Mouse (Mus musculus): ENCODE measurements at regions not wholly inside any gene's neighbourhood (a gene's known extent, or its start where the extent isn't known, plus 50 kb on each side); places are given as distances from the start of the nearest gene placed in this dataset.

GRCm38 (mm10) chr1:13467886-13468630 is 2054.2 kb downstream of the A830018L16Rik start:
- H3K4me3 ChIP-seq (replicated peaks in 1 of 3; ENCODE audit: low read depth in 2 of 3, low read length in 2 of 3, poor library complexity in 1 of 3) = no peak overlapping the region
- no peak overlapping the region for H3K9ac ChIP-seq (ENCODE audit: insufficient read depth, low read depth)
- no peak overlapping the region for H3K27ac ChIP-seq (ENCODE audit: insufficient read depth, low read depth)
- no peaks in the 10 kb centered on the region for H3K27me3 ChIP-seq (replicated peaks)
- TF ChIP-seq RAD21 (IDR thresholded peaks at IDR 0.05; ENCODE audit: low read depth, low read length) (no peak), POLR2A (IDR thresholded peaks at IDR 0.05; ENCODE audit: low read depth, low read length) (no peak)
- dilution Hi-C loops (cut with MboI; ENCODE audit: extremely low pct_ligation_motif_present, extremely low pct_unique_long_range_greater_than_20kb, low sequenced_read_pairs) (no loop called here), in situ Hi-C loops (cut with MboI; ENCODE audit: low pct_ligation_motif_present, low pct_unique_long_range_greater_than_20kb, low sequenced_read_pairs) (no loop called here)
- H3K4me2 ChIP-seq (ENCODE audit: insufficient read depth, low read depth, poor library complexity, severe bottlenecking) = no peak overlapping the region
- H3K9me3 ChIP-seq (replicated peaks; ENCODE audit: low read length) = peaks cover 5% of the 10 kb centered on the region
- peaks cover 2 to 3% of the 10 kb centered on the region in 2 experiments; a peak in 1 of 4 replicates for H3K4me1 ChIP-seq (ENCODE audit: control insufficient read depth in 1 of 2, insufficient read depth in 2 of 2)
- no peak for DNase-seq (ENCODE audit: extremely low read depth)
- H3K79me2 ChIP-seq (replicated peaks; ENCODE audit: control insufficient read depth, extremely low read depth, insufficient read depth, poor library complexity, severe bottlenecking) = no peaks in the 10 kb centered on the region
- H3K36me3 ChIP-seq (replicated peaks in 1 of 2; ENCODE audit: control insufficient read depth in 1 of 2, insufficient read depth in 1 of 2, low read length in 1 of 2) = no peaks in the 10 kb centered on the region

DNA sequence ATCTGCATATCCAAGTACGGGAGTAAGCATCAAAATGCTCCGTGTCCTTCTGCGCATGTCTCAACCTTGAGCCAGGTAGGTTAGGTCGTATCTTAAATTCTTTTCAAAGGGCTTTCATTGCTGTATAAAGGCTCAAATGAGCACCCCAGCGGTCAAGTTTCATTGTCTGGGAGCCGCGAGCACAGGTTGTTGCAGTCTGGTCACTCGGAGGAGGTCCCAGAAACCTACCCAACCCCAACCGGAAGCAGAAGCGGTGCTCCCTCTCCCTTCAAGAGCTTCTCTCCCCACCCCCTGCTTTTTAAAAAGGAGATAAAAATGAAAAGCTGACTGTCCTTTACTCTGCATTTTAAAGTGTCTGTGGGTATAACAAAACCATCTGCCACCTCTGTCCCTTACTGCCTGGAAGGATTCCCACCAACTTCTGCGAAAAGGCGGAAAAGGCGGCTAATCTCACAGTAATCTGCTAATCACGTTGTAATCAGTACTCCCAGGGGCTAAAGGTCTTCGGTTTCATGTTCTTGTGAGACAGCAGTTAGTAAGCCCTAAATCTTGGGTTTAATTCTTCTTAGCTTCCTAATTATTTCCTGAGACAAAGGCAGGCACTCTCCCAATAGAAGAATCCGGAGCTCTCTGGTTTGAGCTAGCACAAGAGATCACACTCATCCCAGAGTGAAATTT is 2081.0 kb downstream of the A830018L16Rik start:
- Histone ChIP-seq H3K9ac (ENCODE audit: insufficient read depth, low read depth) (no peak overlapping the region), H3K27ac (ENCODE audit: insufficient read depth, low read depth) (no peak overlapping the region), H3K4me2 (ENCODE audit: insufficient read depth, low read depth, poor library complexity, severe bottlenecking) (0 out of 2 replicates have a peak overlapping the region, but pooled peaks have one; percentile 8), H3K27me3 (replicated peaks) (no peaks in the 10 kb centered on the region), H3K79me2 (replicated peaks; ENCODE audit: control insufficient read depth, extremely low read depth, insufficient read depth, poor library complexity, severe bottlenecking) (no peaks in the 10 kb centered on the region), H3K4me1 (ENCODE audit: control insufficient read depth in 1 of 2, insufficient read depth in 2 of 2) (no peaks in the 10 kb centered on the region), H3K9me3 (replicated peaks; ENCODE audit: low read length) (no peaks in the 10 kb centered on the region), H3K4me3 (replicated peaks in 1 of 3; ENCODE audit: low read depth in 2 of 3, low read length in 2 of 3, poor library complexity in 1 of 3) (no peak overlapping the region), H3K36me3 (replicated peaks in 1 of 2; ENCODE audit: control insufficient read depth in 1 of 2, insufficient read depth in 1 of 2, low read length in 1 of 2) (no peaks in the 10 kb centered on the region)
- in situ Hi-C loops (cut with MboI; ENCODE audit: low pct_ligation_motif_present, low pct_unique_long_range_greater_than_20kb, low sequenced_read_pairs) (no loop called here), dilution Hi-C loops (cut with MboI; ENCODE audit: extremely low pct_ligation_motif_present, extremely low pct_unique_long_range_greater_than_20kb, low sequenced_read_pairs) (no loop called here)
- no peak for TF ChIP-seq ELF1 (IDR thresholded peaks at IDR 0.05; ENCODE audit: low read depth, low read length)
- no peak for TF ChIP-seq BHLHE40 (IDR thresholded peaks at IDR 0.05; ENCODE audit: low read depth, low read length)
- no peak for TF ChIP-seq SIN3A (IDR thresholded peaks at IDR 0.05; ENCODE audit: low read length)
- no peak for TF ChIP-seq TBP (conservative IDR thresholded peaks at IDR 0.05; ENCODE audit: low read depth, low read length)
- TF ChIP-seq ZNF384 (IDR thresholded peaks at IDR 0.05; ENCODE audit: low read depth, low read length) = no peak
- TF ChIP-seq IRF4 (IDR thresholded peaks at IDR 0.05; ENCODE audit: low read depth, low read length) = no peak
- no peak for TF ChIP-seq RCOR1 (conservative IDR thresholded peaks at IDR 0.05; ENCODE audit: low read depth, low read length)
- no peak for DNase-seq (ENCODE audit: extremely low read depth)

- Histone ChIP-seq H3K79me2 (replicated peaks; ENCODE audit: control insufficient read depth, extremely low read depth, insufficient read depth, poor library complexity, severe bottlenecking) (no peaks in the 10 kb centered on the region), H3K9ac (ENCODE audit: insufficient read depth, low read depth) (no peak overlapping the region), H3K4me1 (ENCODE audit: control insufficient read depth in 1 of 2, insufficient read depth in 2 of 2) (peaks cover 2 to 9% of the 10 kb centered on the region in 2 experiments), H3K9me3 (replicated peaks; ENCODE audit: low read length) (no peaks in the 10 kb centered on the region), H3K36me3 (replicated peaks in 1 of 2; ENCODE audit: control insufficient read depth in 1 of 2, insufficient read depth in 1 of 2, low read length in 1 of 2) (no peaks in the 10 kb centered on the region), H3K27me3 (replicated peaks) (no peaks in the 10 kb centered on the region), H3K4me3 (replicated peaks in 1 of 3; ENCODE audit: low read depth in 2 of 3, low read length in 2 of 3, poor library complexity in 1 of 3) (no peak overlapping the region), H3K27ac (ENCODE audit: insufficient read depth, low read depth) (no peak overlapping the region), H3K4me2 (ENCODE audit: insufficient read depth, low read depth, poor library complexity, severe bottlenecking) (no peak overlapping the region)
- dilution Hi-C loops (cut with MboI; ENCODE audit: extremely low pct_ligation_motif_present, extremely low pct_unique_long_range_greater_than_20kb, low sequenced_read_pairs) = no loop called here
- in situ Hi-C loops (cut with MboI; ENCODE audit: low pct_ligation_motif_present, low pct_unique_long_range_greater_than_20kb, low sequenced_read_pairs) = no loop called here
- no peak for DNase-seq (ENCODE audit: extremely low read depth)
- TF ChIP-seq TCF12 (IDR thresholded peaks at IDR 0.05; ENCODE audit: low read depth, low read length) (no peak), UBTF (IDR thresholded peaks at IDR 0.05; ENCODE audit: low read depth, low read length) (no peak), ELF1 (IDR thresholded peaks at IDR 0.05; ENCODE audit: low read depth, low read length) (no peak), MEF2A (IDR thresholded peaks at IDR 0.05; ENCODE audit: borderline replicate concordance, low read depth, low read length) (no peak), CTCF (conservative IDR thresholded peaks at IDR 0.05 in 1 of 2, IDR thresholded peaks at IDR 0.05 in 1 of 2; ENCODE audit: low read depth in 2 of 2, low read length in 2 of 2) (no peak), SMC3 (IDR thresholded peaks at IDR 0.05; ENCODE audit: low read depth, low read length) (no peak), KAT2A (IDR thresholded peaks at IDR 0.05; ENCODE audit: insufficient replicate concordance, low read length) (no peak), ZC3H11A (IDR thresholded peaks at IDR 0.05; ENCODE audit: low read depth, low read length) (no peak), MAX (IDR thresholded peaks at IDR 0.05; ENCODE audit: low read length) (no peak), RAD21 (IDR thresholded peaks at IDR 0.05; ENCODE audit: low read depth, low read length) (no peak), GABPA (IDR thresholded peaks at IDR 0.05; ENCODE audit: insufficient replicate concordance, low read depth, low read length) (no peak), POLR2A (IDR thresholded peaks at IDR 0.05; ENCODE audit: low read depth, low read length) (no peak), RCOR1 (conservative IDR thresholded peaks at IDR 0.05; ENCODE audit: low read depth, low read length) (no peak), NELFE (IDR thresholded peaks at IDR 0.05; ENCODE audit: low read depth, low read length) (no peak)
Observed at GRCm38 (mm10) chr1:13496386-13496785, 2082.5 kb downstream of the A830018L16Rik start.
